Mouse (Mus musculus): Measurements from ENCODE around the gene Ddx39. TPM values are rescaled to one million over a fixed set of nuclear protein-coding genes. Genes with fewer than 3 reads are reported as not detected.
A peak's percentile ranks its signal among the peaks of the same experiment; 100 is the strongest.

The Ddx39 gene
- polyA plus RNA-seq, 1 experiment from 2014 or later: 154 TPM

DNA sequence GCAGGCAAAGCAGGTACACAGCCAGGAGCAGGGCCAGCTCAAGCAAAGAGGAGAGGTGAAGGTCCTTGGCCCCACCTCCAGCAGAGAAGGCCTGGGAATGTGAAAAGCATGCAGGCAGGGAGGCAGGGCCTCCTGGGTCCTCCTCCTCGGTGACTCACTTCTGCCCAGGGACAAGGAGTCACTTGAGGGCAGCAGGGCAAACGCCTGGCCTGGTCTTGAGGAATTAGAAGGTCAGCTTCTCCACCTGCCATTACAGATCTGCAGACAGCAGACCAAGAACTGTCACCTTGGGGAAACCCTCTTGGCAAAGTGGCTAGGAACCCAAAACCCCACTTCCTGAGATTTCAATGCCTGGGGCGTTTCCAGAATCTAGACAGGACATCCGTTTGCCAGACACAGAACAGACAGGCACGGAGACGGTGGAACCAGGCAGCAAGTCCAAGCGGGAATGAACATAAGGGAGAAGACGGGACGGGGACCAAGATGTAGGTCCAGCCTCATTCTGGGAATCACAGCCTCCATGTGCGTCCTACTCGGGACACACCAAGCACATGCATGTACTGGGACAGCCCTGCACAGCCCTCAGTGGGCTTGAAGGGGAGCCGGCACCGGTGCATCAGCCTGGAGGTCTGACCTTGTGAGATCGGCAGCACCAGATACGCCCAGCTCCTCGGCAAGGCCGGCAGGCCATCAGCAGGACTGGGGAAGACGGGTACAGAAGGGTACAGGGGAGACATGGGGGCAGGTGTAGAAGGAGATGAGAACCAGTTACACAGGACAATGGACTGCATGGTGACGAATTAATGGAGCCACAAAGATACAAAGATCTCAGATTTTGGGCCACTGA, 17.4 kb upstream of the Ddx39 start:
- H3K4me3 ChIP-seq (replicated peaks; ENCODE audit: low read length): peak overlapping the region; percentile 89
- H3K36me3 ChIP-seq (ENCODE audit: control insufficient read depth, insufficient read depth, low read length): no peaks in the 10 kb centered on the region
- H3K4me2 ChIP-seq (ENCODE audit: low read depth, low read length): peak overlapping the region; percentile 94
- 34% methylated on average over 19 of the region's 19 CpGs for WGBS
- H3K27me3 ChIP-seq (ENCODE audit: control insufficient read depth, insufficient read depth, low read length): no peaks in the 10 kb centered on the region
- peaks cover 43% of the 10 kb centered on the region for H3K4me1 ChIP-seq (ENCODE audit: control insufficient read depth, insufficient read depth, low read length)
- peak overlapping the region; percentile 97 for H3K9ac ChIP-seq (ENCODE audit: low read length)
- ATAC-seq (ENCODE audit: insufficient read depth, low FRiP score): no peak
- peak overlapping the region; percentile 86 for H3K27ac ChIP-seq (ENCODE audit: low read length)
- H3K9me3 ChIP-seq (replicated peaks; ENCODE audit: control insufficient read depth, low read length): no peaks in the 10 kb centered on the region; the same call in 1 of the 2 replicates

DNA sequence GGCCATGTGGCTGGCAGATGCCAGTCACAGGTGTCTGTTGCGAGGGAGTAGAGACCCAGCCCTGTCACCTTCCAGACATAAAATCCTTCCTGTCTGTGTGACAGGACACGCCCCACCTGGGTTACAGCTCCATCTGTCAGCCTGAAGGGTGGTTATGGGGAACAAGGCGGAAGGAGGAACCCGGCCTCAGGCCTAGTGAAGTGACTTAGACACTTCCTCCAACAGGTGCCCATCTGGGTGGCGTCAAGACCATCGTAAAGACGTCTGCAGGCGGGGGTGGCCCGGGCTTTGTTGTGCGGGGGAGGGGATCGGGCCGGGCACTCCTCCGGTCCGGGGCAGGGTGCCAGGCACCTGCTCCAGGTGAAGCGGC, 16.7 kb upstream of the Ddx39 start:
- H3K36me3 ChIP-seq (ENCODE audit: control insufficient read depth, insufficient read depth, low read length): no peaks in the 10 kb centered on the region
- peak overlapping the region; percentile 89 for H3K4me3 ChIP-seq (replicated peaks; ENCODE audit: low read length)
- H3K4me2 ChIP-seq (ENCODE audit: low read depth, low read length): peak overlapping the region; percentile 94
- peak overlapping the region; percentile 86 for H3K27ac ChIP-seq (ENCODE audit: low read length)
- no peaks in the 10 kb centered on the region; the same call in 1 of the 2 replicates for H3K9me3 ChIP-seq (replicated peaks; ENCODE audit: control insufficient read depth, low read length)
- 5% methylated on average over 15 of the region's 15 CpGs for WGBS
- ATAC-seq (ENCODE audit: insufficient read depth, low FRiP score): peak; percentile 11; the same call in 1 of the 2 replicates
- no peaks in the 10 kb centered on the region for H3K27me3 ChIP-seq (ENCODE audit: control insufficient read depth, insufficient read depth, low read length)
- peak overlapping the region; percentile 97 for H3K9ac ChIP-seq (ENCODE audit: low read length)
- H3K4me1 ChIP-seq (ENCODE audit: control insufficient read depth, insufficient read depth, low read length): peaks cover 41% of the 10 kb centered on the region

DNA sequence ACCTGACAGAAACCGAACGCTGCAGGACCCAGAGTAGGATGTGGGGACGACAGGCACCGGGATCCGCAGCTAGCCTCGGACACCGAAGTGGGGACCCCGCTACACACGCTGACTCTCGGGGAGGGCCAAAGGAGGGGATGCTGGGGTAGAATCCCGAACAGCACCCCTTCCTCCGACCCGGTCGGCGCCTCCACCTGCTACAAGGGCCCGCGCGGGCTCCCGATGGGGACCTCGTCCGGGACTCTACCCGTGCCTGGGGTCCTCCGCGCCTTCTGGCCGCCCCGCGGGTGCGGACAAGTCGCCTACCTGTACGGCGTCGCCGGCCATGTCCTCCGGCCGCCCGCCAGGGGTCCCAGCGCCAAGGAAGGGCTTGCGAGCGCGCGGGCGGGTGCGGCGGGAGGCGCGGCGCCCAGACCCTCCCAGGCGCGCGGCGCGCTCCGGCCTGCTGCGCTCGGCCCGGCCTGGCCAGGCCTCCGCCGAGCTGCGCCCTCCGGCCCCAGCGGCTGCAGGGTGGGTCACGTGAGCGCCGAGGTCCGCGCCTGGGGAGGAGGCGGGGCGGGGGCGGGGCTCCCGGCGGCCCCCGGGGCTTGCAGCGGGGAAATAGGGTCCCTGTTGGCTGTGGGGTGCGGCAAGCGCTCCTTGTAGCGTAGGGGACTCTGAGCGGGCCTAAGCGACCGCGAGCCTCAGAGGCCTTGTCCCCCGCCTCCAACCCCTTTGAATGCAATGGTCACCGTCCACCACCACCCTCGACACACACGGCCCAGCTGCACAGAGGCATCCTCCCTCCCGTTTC, 16.1 kb upstream of the Ddx39 start, which contains the start of gene Pkn1:
Pkn1 (minus strand) TSS at position 519 of the 793 bp plus-strand sequence.
- WGBS: under 1% methylated on average over 85 of the region's 85 CpGs
- H3K4me2 ChIP-seq (ENCODE audit: low read depth, low read length): peak within 1 kb of the TSS; percentile 94
- peak; percentile 94 for ATAC-seq (ENCODE audit: insufficient read depth, low FRiP score)
- peak within 1 kb of the TSS; percentile 97 for H3K9ac ChIP-seq (ENCODE audit: low read length)
- H3K27ac ChIP-seq (ENCODE audit: low read length): peak within 1 kb of the TSS; percentile 86
- H3K27me3 ChIP-seq (ENCODE audit: control insufficient read depth, insufficient read depth, low read length): no peaks in the 10 kb centered on the region
- H3K4me3 ChIP-seq (replicated peaks; ENCODE audit: low read length): peak within 1 kb of the TSS; percentile 89
- H3K4me1 ChIP-seq (ENCODE audit: control insufficient read depth, insufficient read depth, low read length): peaks cover 40% of the 10 kb centered on the region
- no peaks in the 10 kb centered on the region for H3K36me3 ChIP-seq (ENCODE audit: control insufficient read depth, insufficient read depth, low read length)
- no peaks in the 10 kb centered on the region; the same call in 1 of the 2 replicates for H3K9me3 ChIP-seq (replicated peaks; ENCODE audit: control insufficient read depth, low read length)

DNA sequence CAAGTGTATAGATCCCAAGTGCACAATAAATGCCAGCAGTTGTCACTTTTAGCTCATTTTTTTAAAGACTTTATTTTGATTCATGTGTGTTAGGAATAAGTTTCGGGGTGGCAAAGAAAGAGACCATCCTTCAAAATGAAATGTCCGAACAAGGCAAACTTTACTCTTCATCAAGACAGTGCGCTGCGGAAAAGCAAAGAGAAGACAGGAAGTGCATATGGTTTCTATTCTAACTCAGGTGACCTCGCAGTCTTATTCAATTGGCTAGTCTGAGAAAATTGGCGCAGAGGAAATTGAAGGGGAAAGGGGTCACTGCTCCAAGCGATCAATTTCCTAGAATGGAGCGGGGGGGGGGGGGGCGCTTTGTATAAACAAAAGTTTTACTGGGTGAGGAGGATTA, 15.4 kb upstream of the Ddx39 start:
- H3K4me2 ChIP-seq (ENCODE audit: low read depth, low read length): peak overlapping the region; percentile 94
- no peaks in the 10 kb centered on the region for H3K36me3 ChIP-seq (ENCODE audit: control insufficient read depth, insufficient read depth, low read length)
- peaks cover 34% of the 10 kb centered on the region for H3K4me1 ChIP-seq (ENCODE audit: control insufficient read depth, insufficient read depth, low read length)
- H3K27me3 ChIP-seq (ENCODE audit: control insufficient read depth, insufficient read depth, low read length): no peaks in the 10 kb centered on the region
- WGBS: 17% methylated on average over 9 of the region's 9 CpGs
- ATAC-seq (ENCODE audit: insufficient read depth, low FRiP score): no peak
- H3K27ac ChIP-seq (ENCODE audit: low read length): peak overlapping the region; percentile 86
- H3K9me3 ChIP-seq (replicated peaks; ENCODE audit: control insufficient read depth, low read length): no peaks in the 10 kb centered on the region; the same call in 1 of the 2 replicates
- peak overlapping the region; percentile 89 for H3K4me3 ChIP-seq (replicated peaks; ENCODE audit: low read length)
- peak overlapping the region; percentile 97 for H3K9ac ChIP-seq (ENCODE audit: low read length)

DNA sequence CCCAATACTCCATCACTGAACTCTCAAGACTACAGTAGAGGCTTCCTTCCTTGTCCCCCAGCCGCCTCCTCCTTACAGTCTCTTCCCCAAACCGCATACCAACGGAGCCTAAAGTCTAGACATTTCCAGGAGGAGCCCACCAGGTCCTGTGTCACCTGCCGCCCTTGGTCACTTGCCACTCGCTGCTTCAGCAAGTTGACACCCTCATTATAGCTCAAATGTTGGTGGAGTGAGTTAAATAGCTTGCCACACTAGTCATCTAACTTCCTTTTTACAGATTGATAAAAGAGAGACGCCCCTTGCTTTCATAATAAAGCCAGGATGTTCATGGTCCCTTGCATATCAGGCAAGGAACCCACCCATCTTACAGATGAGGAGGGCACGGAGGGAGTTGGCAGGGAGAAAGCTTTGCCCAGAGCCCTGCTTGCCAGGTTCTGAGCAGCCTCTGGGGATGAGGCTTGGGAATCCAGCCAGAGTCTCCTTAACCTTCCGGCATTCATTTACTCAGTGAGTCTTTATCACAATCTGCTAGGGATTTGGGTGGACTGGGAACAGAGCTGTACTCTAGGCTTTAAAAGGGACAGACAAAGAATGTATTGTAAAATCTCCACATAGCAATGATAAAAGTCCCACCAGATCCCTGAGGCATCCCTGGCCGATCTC, 14.4 kb upstream of the Ddx39 start:
- Histone ChIP-seq H3K4me2 (ENCODE audit: low read depth, low read length) (no peak overlapping the region), H3K9ac (ENCODE audit: low read length) (no peak overlapping the region), H3K4me1 (ENCODE audit: control insufficient read depth, insufficient read depth, low read length) (peaks cover 29% of the 10 kb centered on the region), H3K9me3 (replicated peaks; ENCODE audit: control insufficient read depth, low read length) (no peaks in the 10 kb centered on the region; the same call in 1 of the 2 replicates), H3K4me3 (replicated peaks; ENCODE audit: low read length) (no peak overlapping the region), H3K36me3 (ENCODE audit: control insufficient read depth, insufficient read depth, low read length) (no peaks in the 10 kb centered on the region), H3K27me3 (ENCODE audit: control insufficient read depth, insufficient read depth, low read length) (no peaks in the 10 kb centered on the region), H3K27ac (ENCODE audit: low read length) (no peak overlapping the region)
- no peak for ATAC-seq (ENCODE audit: insufficient read depth, low FRiP score)
- 73% methylated on average over 9 of the region's 9 CpGs for WGBS

DNA sequence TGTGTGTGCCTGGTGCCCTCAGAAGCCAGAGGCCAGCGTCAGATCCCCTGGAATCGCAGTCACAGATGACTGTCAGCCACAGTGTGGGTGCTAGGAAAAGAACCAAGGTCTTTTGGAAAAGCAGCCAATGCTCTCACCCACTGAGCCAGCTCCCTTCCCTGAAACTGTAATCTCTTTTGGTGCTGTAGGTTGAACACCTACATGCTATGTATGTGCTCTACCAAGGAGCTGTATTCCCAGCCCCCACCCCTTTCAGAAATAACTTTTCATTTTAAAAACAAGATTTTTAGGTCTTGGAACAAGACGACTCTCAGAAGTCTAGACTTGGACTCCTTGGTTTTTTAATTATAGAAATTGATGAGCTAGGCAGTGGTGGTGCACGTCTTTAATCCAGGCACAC, 11.6 kb upstream of the Ddx39 start:
- Histone ChIP-seq H3K27ac (ENCODE audit: low read length) (no peak overlapping the region), H3K4me1 (ENCODE audit: control insufficient read depth, insufficient read depth, low read length) (peaks cover 9% of the 10 kb centered on the region), H3K9ac (ENCODE audit: low read length) (no peak overlapping the region), H3K27me3 (ENCODE audit: control insufficient read depth, insufficient read depth, low read length) (no peaks in the 10 kb centered on the region), H3K9me3 (replicated peaks; ENCODE audit: control insufficient read depth, low read length) (no peaks in the 10 kb centered on the region; the same call in 1 of the 2 replicates), H3K36me3 (ENCODE audit: control insufficient read depth, insufficient read depth, low read length) (no peaks in the 10 kb centered on the region), H3K4me3 (replicated peaks; ENCODE audit: low read length) (no peak overlapping the region), H3K4me2 (ENCODE audit: low read depth, low read length) (no peak overlapping the region)
- ATAC-seq (ENCODE audit: insufficient read depth, low FRiP score): no peak
- WGBS: 77% methylated on average over 4 of the region's 4 CpGs

DNA sequence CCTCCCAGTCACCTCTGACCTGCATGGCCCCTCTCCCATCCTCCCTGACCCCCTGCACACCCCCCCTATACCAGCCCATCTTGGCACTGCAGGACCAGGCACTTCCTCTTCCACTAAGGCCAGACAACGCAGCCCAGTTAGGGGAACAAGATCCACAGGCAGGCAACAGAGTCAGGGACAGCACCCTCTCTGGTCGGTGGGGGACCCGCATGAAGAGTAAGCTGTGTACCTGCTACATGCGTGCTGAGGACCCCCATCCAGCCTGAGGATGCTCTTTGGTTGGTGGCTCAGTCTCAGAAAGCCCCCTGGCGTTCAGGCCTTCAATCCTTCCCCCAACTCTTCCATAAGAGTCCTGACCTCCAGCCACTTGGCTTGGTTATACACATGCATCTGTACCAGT, 8.6 kb upstream of the Ddx39 start:
- H3K9ac ChIP-seq (ENCODE audit: low read length): no peak overlapping the region
- no peaks in the 10 kb centered on the region for H3K27me3 ChIP-seq (ENCODE audit: control insufficient read depth, insufficient read depth, low read length)
- 56% methylated on average over 5 of the region's 5 CpGs for WGBS
- no peak overlapping the region for H3K27ac ChIP-seq (ENCODE audit: low read length)
- no peaks in the 10 kb centered on the region for H3K36me3 ChIP-seq (ENCODE audit: control insufficient read depth, insufficient read depth, low read length)
- H3K4me1 ChIP-seq (ENCODE audit: control insufficient read depth, insufficient read depth, low read length): no peaks in the 10 kb centered on the region
- H3K4me2 ChIP-seq (ENCODE audit: low read depth, low read length): no peak overlapping the region
- ATAC-seq (ENCODE audit: insufficient read depth, low FRiP score): no peak
- no peaks in the 10 kb centered on the region; the same call in 1 of the 2 replicates for H3K9me3 ChIP-seq (replicated peaks; ENCODE audit: control insufficient read depth, low read length)
- no peak overlapping the region for H3K4me3 ChIP-seq (replicated peaks; ENCODE audit: low read length)

DNA sequence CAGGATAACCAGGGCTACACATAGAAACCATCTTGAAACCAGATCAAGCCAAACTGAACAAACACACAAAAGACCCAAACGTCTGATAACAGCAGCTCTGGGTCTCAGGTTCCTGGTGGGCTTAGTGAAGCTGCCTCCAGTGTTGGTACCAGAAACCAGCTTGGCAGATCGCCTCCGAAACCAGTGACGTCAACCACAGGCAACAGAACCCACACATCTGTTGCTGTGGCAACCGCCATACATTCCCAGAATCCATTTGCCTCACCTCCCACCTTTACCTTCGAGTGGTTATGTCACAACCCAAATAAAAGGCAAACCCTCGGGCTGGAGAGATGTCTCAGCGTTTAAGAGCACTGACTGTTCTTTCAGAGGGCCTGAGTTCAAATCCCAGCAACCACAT, 7.4 kb upstream of the Ddx39 start:
- WGBS: 68% methylated on average over 8 of the region's 8 CpGs
- Histone ChIP-seq H3K27ac (ENCODE audit: low read length) (no peak overlapping the region), H3K9me3 (replicated peaks; ENCODE audit: control insufficient read depth, low read length) (no peaks in the 10 kb centered on the region), H3K4me1 (ENCODE audit: control insufficient read depth, insufficient read depth, low read length) (no peaks in the 10 kb centered on the region), H3K9ac (ENCODE audit: low read length) (no peak overlapping the region), H3K36me3 (ENCODE audit: control insufficient read depth, insufficient read depth, low read length) (no peaks in the 10 kb centered on the region), H3K4me3 (replicated peaks; ENCODE audit: low read length) (no peak overlapping the region), H3K27me3 (ENCODE audit: control insufficient read depth, insufficient read depth, low read length) (no peaks in the 10 kb centered on the region), H3K4me2 (ENCODE audit: low read depth, low read length) (no peak overlapping the region)
- ATAC-seq (ENCODE audit: insufficient read depth, low FRiP score): no peak
